Mouse (Mus musculus) CD4-positive helper T cell, adult 2 months (primary cell): ENCODE measurements around the gene Ptprd.

Source experiments
- DNase-seq: peaks from one replicate; pipeline ENCODE4 v3.0.0-alpha.2; 2012; ENCODE audit warnings: low read depth, missing footprints, low spot score

The Ptprd gene

GRCm38 (mm10) chr4:75961865-75962264 is 2249.9 kb downstream of the Ptprd start:
- no peak for DNase-seq

DNA sequence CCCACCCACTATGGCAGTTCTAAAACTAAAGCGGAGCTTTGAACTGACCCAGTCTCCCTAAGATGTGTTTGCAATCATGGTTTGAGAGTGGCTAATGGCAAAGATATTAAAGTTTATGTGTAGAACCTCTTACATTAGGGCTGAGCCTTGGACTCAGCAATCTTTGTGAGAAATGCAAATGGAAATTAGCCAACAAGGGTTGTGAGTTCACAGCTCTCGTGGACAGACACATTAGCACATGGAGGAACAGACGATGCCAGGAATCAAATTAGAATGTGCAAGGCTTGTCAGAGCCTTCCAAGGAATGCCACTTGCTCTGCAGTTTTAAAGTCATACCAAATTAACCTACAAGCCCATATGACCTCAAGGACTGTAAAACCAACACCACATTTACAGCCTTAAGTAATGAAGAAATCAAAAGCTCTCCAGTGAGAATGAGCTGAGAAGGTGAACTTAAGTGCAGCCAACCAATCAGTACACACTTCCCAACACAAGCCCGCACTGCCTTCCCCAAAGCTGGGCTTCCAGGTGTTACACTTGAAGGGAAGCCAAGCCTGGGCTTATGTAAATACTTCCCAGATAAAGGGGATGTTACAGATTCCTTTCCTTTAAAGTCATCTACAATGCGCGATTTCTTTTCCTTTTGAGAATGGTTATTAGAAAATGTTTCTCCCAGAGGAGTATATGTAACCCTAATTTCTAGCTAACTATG is 2258.3 kb downstream of the Ptprd start:
- no peak for DNase-seq

DNA sequence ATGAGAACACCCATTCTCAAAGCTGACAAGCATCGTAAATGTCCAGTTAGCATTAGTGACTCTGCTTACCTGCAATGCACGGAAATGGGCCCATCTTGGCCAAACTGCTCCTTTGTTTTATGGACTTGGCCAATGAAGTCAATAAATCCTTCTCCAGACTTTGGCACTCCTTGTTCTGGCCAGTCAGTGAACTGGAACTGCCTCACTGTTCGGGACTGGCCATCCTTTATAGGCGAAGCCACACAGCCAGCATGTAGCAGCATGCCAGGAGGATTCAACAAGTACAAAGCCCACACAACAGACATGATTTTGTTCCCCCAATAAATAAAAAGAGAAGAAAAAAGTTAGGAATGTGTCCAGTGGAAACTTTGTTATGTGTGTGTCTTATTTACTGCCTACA is 2261.2 kb downstream of the Ptprd start:
- DNase-seq, result no peak

GRCm38 (mm10) chr4:75894871-75895270 is 2316.9 kb downstream of the Ptprd start:
- DNase-seq, result no peak
